Comparison of ENCODE assay signal across 8 mouse cellular contexts in the genomic region with DNA sequence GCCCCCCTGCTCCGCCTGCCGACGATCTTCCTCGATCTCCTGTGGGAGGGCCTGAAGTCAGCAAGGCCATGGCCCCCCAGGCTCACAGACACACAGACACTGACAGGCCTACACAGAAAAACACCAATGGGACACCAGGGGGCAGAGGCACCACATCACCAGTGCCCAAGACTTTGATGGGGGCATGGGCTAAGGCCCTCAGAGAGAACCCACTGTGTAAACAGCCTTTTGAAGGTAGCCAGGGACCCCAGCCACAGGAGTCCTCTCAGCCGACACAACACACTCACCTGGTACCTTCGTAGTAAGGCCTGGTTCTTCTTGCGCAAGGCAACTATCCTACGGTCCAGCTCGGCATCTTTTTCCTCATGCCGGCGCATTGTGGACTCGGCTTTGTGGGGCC. TPM values are rescaled to one million over a fixed set of nuclear protein-coding genes. Genes with fewer than 3 reads are reported as not detected.
DNase-seq lines count a peak whose midpoint lies in the region; ATAC-seq and TF ChIP-seq lines count a peak whose summit lies in the region.

No protein-coding gene starts in this region.

- WGBS in embryonic facial prominence, embryonic 10.5 days: 79% methylated on average over 12 of the region's 12 CpGs
- WGBS in hindbrain, embryonic 16.5 days: 79% methylated on average over 12 of the region's 12 CpGs
- WGBS in neural tube, embryonic 13.5 days: 82% methylated on average over 12 of the region's 12 CpGs

- peak overlapping the region; percentile 51 for H3K4me2 ChIP-seq in hindbrain, embryonic 16.5 days (ENCODE audit: low read length)
- peak overlapping the region; percentile 51 for H3K4me2 ChIP-seq in neural tube, embryonic 13.5 days

- ATAC-seq in hindbrain, embryonic 16.5 days: no peak
- no peak for ATAC-seq in neural tube, embryonic 13.5 days (ENCODE audit: low read depth)

- no peaks in the 10 kb centered on the region for H3K36me3 ChIP-seq in embryonic facial prominence, embryonic 10.5 days (replicated peaks)
- no peaks in the 10 kb centered on the region for H3K36me3 ChIP-seq in hindbrain, embryonic 16.5 days (ENCODE audit: control insufficient read depth, insufficient read depth, low read length)
- no peaks in the 10 kb centered on the region for H3K36me3 ChIP-seq in neural tube, embryonic 13.5 days

- intact Hi-C loops in left cerebral cortex, adult 2 months (cut with DNase I): loop anchor here (5.0 kb wide), 1 partner anchor 121 kb away; no protein-coding TSS in a partner anchor

- TF ChIP-seq CTCF in left cerebral cortex, adult 2 months (IDR thresholded peaks at IDR 0.05): peak; percentile 17; the same call in 1 of the 2 replicates

- H3K4me1 ChIP-seq in embryonic facial prominence, embryonic 10.5 days: peaks cover 40% of the 10 kb centered on the region
- peaks cover 31% of the 10 kb centered on the region for H3K4me1 ChIP-seq in hindbrain, embryonic 16.5 days (ENCODE audit: control insufficient read depth, insufficient read depth, low read depth, low read length)
- peaks cover 51% of the 10 kb centered on the region for H3K4me1 ChIP-seq in neural tube, embryonic 13.5 days (replicated peaks)

- DNase-seq in left cerebral cortex, adult 2 months (ENCODE audit: extremely low spot score in 1 of 2, low spot score in 2 of 2): no peak
- DNase-seq in left cerebral cortex, adult 18-20 months (ENCODE audit: low spot score in 2 of 2): no peak
- DNase-seq in embryonic facial prominence, embryonic 10.5 days (ENCODE audit: low spot score): no peak
- no peak for DNase-seq in embryo, embryonic 9.5 days (ENCODE audit: extremely low spot score)
- no peak for DNase-seq in right cerebral cortex, postnatal 25 days
- no peak for DNase-seq in adrenal gland, postnatal 10 days

- peaks cover 75% of the 10 kb centered on the region for H3K27me3 ChIP-seq in embryonic facial prominence, embryonic 10.5 days (replicated peaks; ENCODE audit: low read depth, poor library complexity, severe bottlenecking)
- no peaks in the 10 kb centered on the region for H3K27me3 ChIP-seq in hindbrain, embryonic 16.5 days (replicated peaks; ENCODE audit: control insufficient read depth, insufficient read depth, low read length)
- H3K27me3 ChIP-seq in neural tube, embryonic 13.5 days: peaks cover 12% of the 10 kb centered on the region; the same call in 1 of the 2 replicates

- no peak overlapping the region for H3K4me3 ChIP-seq in left cerebral cortex, adult 2 months
- peak overlapping the region; percentile 46; the same call in 1 of the 2 replicates for H3K4me3 ChIP-seq in embryonic facial prominence, embryonic 10.5 days
- no peak overlapping the region for H3K4me3 ChIP-seq in hindbrain, embryonic 16.5 days (ENCODE audit: low read length)
- H3K4me3 ChIP-seq in neural tube, embryonic 13.5 days: no peak overlapping the region

- peak overlapping the region; percentile 87 for H3K27ac ChIP-seq in left cerebral cortex, adult 2 months
- peak overlapping the region; percentile 82 for H3K27ac ChIP-seq in embryonic facial prominence, embryonic 10.5 days (replicated peaks)
- H3K27ac ChIP-seq in hindbrain, embryonic 16.5 days (ENCODE audit: low read depth, low read length): peak overlapping the region; percentile 91
- H3K27ac ChIP-seq in neural tube, embryonic 13.5 days (replicated peaks): peak overlapping the region; percentile 98

- H3K9me3 ChIP-seq in embryonic facial prominence, embryonic 10.5 days: no peaks in the 10 kb centered on the region
- no peaks in the 10 kb centered on the region for H3K9me3 ChIP-seq in hindbrain, embryonic 16.5 days (ENCODE audit: control insufficient read depth, low read length)
- H3K9me3 ChIP-seq in neural tube, embryonic 13.5 days: no peaks in the 10 kb centered on the region

- peak overlapping the region; percentile 66 for H3K9ac ChIP-seq in hindbrain, embryonic 16.5 days (ENCODE audit: low read depth, low read length)
- H3K9ac ChIP-seq in neural tube, embryonic 13.5 days: peak overlapping the region; percentile 66

RNA-seq across cellular contexts. Expression of gene Ccdc9b, which starts 1.1 kb away (rescaled TPM):
- total RNA-seq in left cerebral cortex, adult 2 months (2021): 1 to 10 TPM; 4.0 to 4.7 TPM
- 1 to 10 TPM; 4.4 to 4.8 TPM for total RNA-seq in left cerebral cortex, adult 18-20 months (2021)
- polyA plus RNA-seq in embryonic facial prominence, embryonic 10.5 days (2016; fragmentation: Nextera tagmentation; extraction: Ambion mirVana): 0.29 and 0.41 TPM in 2 replicates
- polyA plus RNA-seq in hindbrain, embryonic 16.5 days (2015; fragmentation: Nextera tagmentation; extraction: Ambion mirVana): 1.0 and 1.3 TPM in 2 replicates
- polyA plus RNA-seq in neural tube, embryonic 13.5 days (2015; fragmentation: Nextera tagmentation; extraction: Ambion mirVana): 1.2 and 1.4 TPM in 2 replicates
- 1 to 10 TPM; 3.2 to 5.5 TPM for total RNA-seq in adrenal gland, postnatal 10 days (2021)

RNA-seq across cellular contexts. Expression of gene Phgr1, which starts 11.2 kb away (rescaled TPM):
- not detected for total RNA-seq in left cerebral cortex, adult 2 months (2021)
- total RNA-seq in left cerebral cortex, adult 18-20 months (2021): not detected
- polyA plus RNA-seq in embryonic facial prominence, embryonic 10.5 days (2016; fragmentation: Nextera tagmentation; extraction: Ambion mirVana): not detected in 2 replicates
- not detected in 2 replicates for polyA plus RNA-seq in hindbrain, embryonic 16.5 days (2015; fragmentation: Nextera tagmentation; extraction: Ambion mirVana)
- polyA plus RNA-seq in neural tube, embryonic 13.5 days (2015; fragmentation: Nextera tagmentation; extraction: Ambion mirVana): not detected in 2 replicates
- total RNA-seq in adrenal gland, postnatal 10 days (2021): not detected

RNA-seq across cellular contexts. Expression of gene Inafm2, which starts 15.8 kb away (rescaled TPM):
- 10 to 100 TPM; 42.7 to 47.9 TPM for total RNA-seq in left cerebral cortex, adult 2 months (2021)
- total RNA-seq in left cerebral cortex, adult 18-20 months (2021): 10 to 100 TPM; 48.7 to 49.6 TPM
- polyA plus RNA-seq in embryonic facial prominence, embryonic 10.5 days (2016; fragmentation: Nextera tagmentation; extraction: Ambion mirVana): 15.8 and 16.8 TPM in 2 replicates
- 20.2 and 20.4 TPM in 2 replicates for polyA plus RNA-seq in hindbrain, embryonic 16.5 days (2015; fragmentation: Nextera tagmentation; extraction: Ambion mirVana)
- polyA plus RNA-seq in neural tube, embryonic 13.5 days (2015; fragmentation: Nextera tagmentation; extraction: Ambion mirVana): 23.7 and 25.3 TPM in 2 replicates
- total RNA-seq in adrenal gland, postnatal 10 days (2021): 10 to 100 TPM; 27.3 to 27.9 TPM

RNA-seq across cellular contexts. Expression of gene Disp2, which starts 18.2 kb away (rescaled TPM):
- 100 to 1,000 TPM; 197 to 209 TPM for total RNA-seq in left cerebral cortex, adult 2 months (2021)
- 100 to 1,000 TPM; 184 to 206 TPM for total RNA-seq in left cerebral cortex, adult 18-20 months (2021)
- polyA plus RNA-seq in embryonic facial prominence, embryonic 10.5 days (2016; fragmentation: Nextera tagmentation; extraction: Ambion mirVana): 1.2 and 1.4 TPM in 2 replicates
- polyA plus RNA-seq in hindbrain, embryonic 16.5 days (2015; fragmentation: Nextera tagmentation; extraction: Ambion mirVana): 82.9 and 87.0 TPM in 2 replicates
- polyA plus RNA-seq in neural tube, embryonic 13.5 days (2015; fragmentation: Nextera tagmentation; extraction: Ambion mirVana): 39.9 and 40.7 TPM in 2 replicates
- 10 to 100 TPM; 22.0 to 26.2 TPM for total RNA-seq in adrenal gland, postnatal 10 days (2021)

RNA-seq across cellular contexts. Expression of gene Plcb2, which starts 33.1 kb away (rescaled TPM):
- total RNA-seq in left cerebral cortex, adult 2 months (2021): 1 to 10 TPM; 2.3 to 3.2 TPM
- 1 to 10 TPM; 3.0 to 3.1 TPM for total RNA-seq in left cerebral cortex, adult 18-20 months (2021)
- 0.41 and 0.44 TPM in 2 replicates for polyA plus RNA-seq in embryonic facial prominence, embryonic 10.5 days (2016; fragmentation: Nextera tagmentation; extraction: Ambion mirVana)
- 0.88 and 1.1 TPM in 2 replicates for polyA plus RNA-seq in hindbrain, embryonic 16.5 days (2015; fragmentation: Nextera tagmentation; extraction: Ambion mirVana)
- 0.46 and 0.61 TPM in 2 replicates for polyA plus RNA-seq in neural tube, embryonic 13.5 days (2015; fragmentation: Nextera tagmentation; extraction: Ambion mirVana)
- 1 to 10 TPM; 1.8 to 3.0 TPM for total RNA-seq in adrenal gland, postnatal 10 days (2021)
